ENCODE assay signal across 8 mouse cellular contexts in genomic region chr3:95950763-95951551, GRCm38 (mm10). TPM values are rescaled to one million over a fixed set of nuclear protein-coding genes. Genes with fewer than 3 reads are reported as not detected.
DNase-seq lines count a peak whose midpoint lies in the region; ATAC-seq lines count a peak whose summit lies in the region.

No protein-coding gene starts in this region.

- peak overlapping the region; percentile 95 for H3K27ac ChIP-seq in hindbrain, embryonic 12.5 days

- H3K27me3 ChIP-seq in hindbrain, embryonic 12.5 days: no peaks in the 10 kb centered on the region

- peak overlapping the region; percentile 66 for H3K9ac ChIP-seq in hindbrain, embryonic 12.5 days

- H3K9me3 ChIP-seq in hindbrain, embryonic 12.5 days (replicated peaks): no peaks in the 10 kb centered on the region

- H3K36me3 ChIP-seq in hindbrain, embryonic 12.5 days: peaks cover 6% of the 10 kb centered on the region

- peak; percentile 94 for DNase-seq in NIH3T3 (ENCODE audit: low read depth)
- peak; percentile 95 to 96 for DNase-seq in cerebellum, postnatal 10 days
- DNase-seq in frontal cortex, postnatal 10 days (ENCODE audit: low spot score in 2 of 2): peak; percentile 79 to 89
- peak; percentile 83 to 97 for DNase-seq in layer of hippocampus, postnatal 25 days (ENCODE audit: extremely low spot score in 1 of 2, low spot score in 1 of 2)
- DNase-seq in lung, postnatal 25 days (ENCODE audit: low spot score): peak; percentile 89
- DNase-seq in retina, embryonic 14.5 days (ENCODE audit: low spot score): peak; percentile 89
- peak; percentile 91 for DNase-seq in thymus, postnatal 4 days

- H3K4me2 ChIP-seq in hindbrain, embryonic 12.5 days (replicated peaks): peak overlapping the region; percentile 69

- H3K4me3 ChIP-seq in hindbrain, embryonic 12.5 days: peak overlapping the region; percentile 46

- 2% methylated on average over 49 of the region's 49 CpGs for WGBS in hindbrain, embryonic 12.5 days

- ATAC-seq in hindbrain, embryonic 12.5 days (ENCODE audit: low FRiP score): peak; percentile 94

- peaks cover 15% of the 10 kb centered on the region; the same call in 1 of the 2 replicates for H3K4me1 ChIP-seq in hindbrain, embryonic 12.5 days

RNA-seq across cellular contexts. Expression of gene Anp32e, which starts 21.9 kb away (rescaled TPM):
- polyA plus RNA-seq in hindbrain, embryonic 12.5 days (2016; fragmentation: Nextera tagmentation; extraction: Ambion mirVana): 265 and 297 TPM in 2 replicates
- 10 to 100 TPM; 73.8 to 73.9 TPM for total RNA-seq in layer of hippocampus, postnatal 25 days (2021)

RNA-seq across cellular contexts. Expression of gene Plekho1, which starts 44.8 kb away (rescaled TPM):
- polyA plus RNA-seq in hindbrain, embryonic 12.5 days (2016; fragmentation: Nextera tagmentation; extraction: Ambion mirVana): 77.4 and 79.3 TPM in 2 replicates
- 10 to 100 TPM; 37.0 to 41.3 TPM for total RNA-seq in layer of hippocampus, postnatal 25 days (2021)

RNA-seq across cellular contexts. Expression of gene Car14, which starts 46.5 kb away (rescaled TPM):
- 12.8 and 13.8 TPM in 2 replicates for polyA plus RNA-seq in hindbrain, embryonic 12.5 days (2016; fragmentation: Nextera tagmentation; extraction: Ambion mirVana)
- total RNA-seq in layer of hippocampus, postnatal 25 days (2021): 10 to 100 TPM; 12.7 to 13.4 TPM

RNA-seq across cellular contexts. Expression of gene Aph1a, which starts 57.2 kb away (rescaled TPM):
- 32.4 and 36.8 TPM in 2 replicates for polyA plus RNA-seq in hindbrain, embryonic 12.5 days (2016; fragmentation: Nextera tagmentation; extraction: Ambion mirVana)
- 10 to 100 TPM; 71.6 to 76.2 TPM for total RNA-seq in layer of hippocampus, postnatal 25 days (2021)

RNA-seq across cellular contexts. Expression of gene BC028528, which starts 59.2 kb away (rescaled TPM):
- polyA plus RNA-seq in hindbrain, embryonic 12.5 days (2016; fragmentation: Nextera tagmentation; extraction: Ambion mirVana): 9.2 and 12.1 TPM in 2 replicates
- total RNA-seq in layer of hippocampus, postnatal 25 days (2021): 1 to 10 TPM; 4.2 to 6.5 TPM

Comparison
In these comparisons a context has a peak if more than half of its experiments do, and no peak if none do; other contexts are left out.
1. Peak in every context shown above with its lines: DNase-seq, ATAC-seq, H3K4me3 ChIP-seq and H3K27ac ChIP-seq.